15 mouse cellular contexts compared by ENCODE assay signal in genomic region chr12:117636969-117637368, GRCm38 (mm10).
DNase-seq lines count a peak whose midpoint lies in the region; ATAC-seq and TF ChIP-seq lines count a peak whose summit lies in the region.
"Had no signal": no experiment of that assay in that cellular context is flagged by ENCODE, and none has a peak within 500 bp of the region (broad histone marks: within the 10 kb centered on the region; RNA-seq: fewer than 3 reads in every experiment).

No protein-coding gene starts in this region.

- 0 out of 2 replicates have a peak, but pooled peaks have one; percentile 38 for ATAC-seq in forebrain, embryonic 15.5 days (replicated peaks)
- ATAC-seq in forebrain, embryonic 12.5 days (ENCODE audit: low FRiP score): no peak
- ATAC-seq in midbrain, embryonic 13.5 days: peak; percentile 58; the same call in 1 of the 2 replicates
- ATAC-seq in midbrain, embryonic 14.5 days (ENCODE audit: low FRiP score, low TSS enrichment): no peak
- ATAC-seq in neural tube, embryonic 14.5 days (ENCODE audit: low read depth): 0 out of 2 replicates have a peak, but pooled peaks have one; percentile 57
- ATAC-seq: intestine, embryonic 16.5 days had no signal

- H3K9me3 ChIP-seq in forebrain, embryonic 15.5 days: no peaks in the 10 kb centered on the region
- H3K9me3 ChIP-seq in forebrain, embryonic 12.5 days: no peaks in the 10 kb centered on the region
- no peaks in the 10 kb centered on the region for H3K9me3 ChIP-seq in midbrain, embryonic 13.5 days
- H3K9me3 ChIP-seq in midbrain, embryonic 14.5 days (ENCODE audit: control insufficient read depth, low read length): no peaks in the 10 kb centered on the region
- no peaks in the 10 kb centered on the region for H3K9me3 ChIP-seq in neural tube, embryonic 14.5 days (ENCODE audit: control insufficient read depth, low read length)
- H3K9me3 ChIP-seq: embryonic facial prominence, embryonic 13.5 days had no signal

- 55% methylated on average over 6 of the region's 6 CpGs for WGBS in forebrain, embryonic 15.5 days
- 60% methylated on average over 6 of the region's 6 CpGs for WGBS in forebrain, embryonic 12.5 days
- WGBS in midbrain, embryonic 13.5 days: 67% methylated on average over 6 of the region's 6 CpGs
- 64% methylated on average over 6 of the region's 6 CpGs for WGBS in midbrain, embryonic 14.5 days
- WGBS in neural tube, embryonic 14.5 days: 57% methylated on average over 6 of the region's 6 CpGs

- no peaks in the 10 kb centered on the region for H3K36me3 ChIP-seq in forebrain, embryonic 15.5 days
- no peaks in the 10 kb centered on the region for H3K36me3 ChIP-seq in forebrain, embryonic 12.5 days (replicated peaks)
- H3K36me3 ChIP-seq in midbrain, embryonic 13.5 days: no peaks in the 10 kb centered on the region
- H3K36me3 ChIP-seq in midbrain, embryonic 14.5 days (ENCODE audit: control insufficient read depth, insufficient read depth, low read length): no peaks in the 10 kb centered on the region
- no peaks in the 10 kb centered on the region for H3K36me3 ChIP-seq in neural tube, embryonic 14.5 days (ENCODE audit: control insufficient read depth, insufficient read depth, low read length)
- H3K36me3 ChIP-seq: embryonic facial prominence, embryonic 13.5 days had no signal

- H3K4me1 ChIP-seq in forebrain, embryonic 15.5 days: peaks cover 4% of the 10 kb centered on the region; the same call in 1 of the 2 replicates
- H3K4me1 ChIP-seq in forebrain, embryonic 12.5 days: no peaks in the 10 kb centered on the region
- H3K4me1 ChIP-seq in midbrain, embryonic 13.5 days (replicated peaks): peaks cover 7% of the 10 kb centered on the region; the same call in 1 of the 2 replicates
- H3K4me1 ChIP-seq in midbrain, embryonic 14.5 days (ENCODE audit: control insufficient read depth, insufficient read depth, low read length): no peaks in the 10 kb centered on the region
- H3K4me1 ChIP-seq in neural tube, embryonic 14.5 days (ENCODE audit: control insufficient read depth, insufficient read depth, low read length): no peaks in the 10 kb centered on the region

- no peaks in the 10 kb centered on the region for H3K27me3 ChIP-seq in forebrain, embryonic 15.5 days
- H3K27me3 ChIP-seq in forebrain, embryonic 12.5 days: 0 out of 2 replicates have a peak, but pooled peaks cover 2% of the 10 kb centered on the region
- no peaks in the 10 kb centered on the region for H3K27me3 ChIP-seq in midbrain, embryonic 13.5 days
- no peaks in the 10 kb centered on the region for H3K27me3 ChIP-seq in midbrain, embryonic 14.5 days (ENCODE audit: control insufficient read depth, insufficient read depth, low read length)
- no peaks in the 10 kb centered on the region for H3K27me3 ChIP-seq in neural tube, embryonic 14.5 days (ENCODE audit: control insufficient read depth, insufficient read depth, low read length)
- H3K27me3 ChIP-seq: embryonic facial prominence, embryonic 13.5 days had no signal

- peak in 1 of 2 experiments; percentile 42 for DNase-seq in layer of hippocampus, adult 2 months (ENCODE audit: low spot score in 2 of 2)
- no peak for DNase-seq in layer of hippocampus, postnatal 10 days (ENCODE audit: low spot score in 2 of 2)
- no peak for DNase-seq in midbrain, embryonic 14.5 days
- DNase-seq in cerebellum, adult 11-12 months: no peak
- DNase-seq: cerebellum, postnatal 10 days; heart, adult 11 months; heart, postnatal 10 days; lung, adult 18-20 months; thymus, postnatal 14 days had no signal

- no peak overlapping the region for H3K9ac ChIP-seq in forebrain, embryonic 15.5 days (replicated peaks)
- H3K9ac ChIP-seq in forebrain, embryonic 12.5 days: no peak overlapping the region
- no peak overlapping the region for H3K9ac ChIP-seq in midbrain, embryonic 13.5 days (replicated peaks)
- H3K9ac ChIP-seq in midbrain, embryonic 14.5 days (replicated peaks; ENCODE audit: low read length): no peak overlapping the region
- H3K9ac ChIP-seq in neural tube, embryonic 14.5 days (replicated peaks; ENCODE audit: low read depth, low read length): no peak overlapping the region
- H3K9ac ChIP-seq: embryonic facial prominence, embryonic 13.5 days had no signal

- no peak overlapping the region for H3K4me2 ChIP-seq in forebrain, embryonic 15.5 days (replicated peaks)
- H3K4me2 ChIP-seq in forebrain, embryonic 12.5 days: no peak overlapping the region
- no peak overlapping the region for H3K4me2 ChIP-seq in midbrain, embryonic 13.5 days (replicated peaks)
- H3K4me2 ChIP-seq in midbrain, embryonic 14.5 days (ENCODE audit: low read length): no peak overlapping the region
- no peak overlapping the region for H3K4me2 ChIP-seq in neural tube, embryonic 14.5 days (ENCODE audit: low read depth, low read length)
- H3K4me2 ChIP-seq: embryonic facial prominence, embryonic 13.5 days had no signal

- no peak overlapping the region for H3K4me3 ChIP-seq in forebrain, embryonic 15.5 days
- H3K4me3 ChIP-seq in forebrain, embryonic 12.5 days (replicated peaks): no peak overlapping the region
- no peak overlapping the region for H3K4me3 ChIP-seq in layer of hippocampus, adult 2 months
- H3K4me3 ChIP-seq in midbrain, embryonic 13.5 days (replicated peaks): no peak overlapping the region
- no peak overlapping the region for H3K4me3 ChIP-seq in midbrain, embryonic 14.5 days (replicated peaks; ENCODE audit: low read depth, low read length)
- no peak overlapping the region for H3K4me3 ChIP-seq in neural tube, embryonic 14.5 days (ENCODE audit: low read depth, low read length)
- H3K4me3 ChIP-seq: embryonic facial prominence, embryonic 13.5 days had no signal

- H3K27ac ChIP-seq in forebrain, embryonic 15.5 days (replicated peaks): no peak overlapping the region
- no peak overlapping the region for H3K27ac ChIP-seq in forebrain, embryonic 12.5 days
- peak overlapping the region; percentile 65 for H3K27ac ChIP-seq in layer of hippocampus, adult 2 months
- no peak overlapping the region for H3K27ac ChIP-seq in midbrain, embryonic 13.5 days
- H3K27ac ChIP-seq in midbrain, embryonic 14.5 days (replicated peaks; ENCODE audit: low read depth, low read length): no peak overlapping the region
- no peak overlapping the region for H3K27ac ChIP-seq in neural tube, embryonic 14.5 days (ENCODE audit: low read depth, low read length)
- H3K27ac ChIP-seq: embryonic facial prominence, embryonic 13.5 days had no signal

- no peak for TF ChIP-seq CTCF in layer of hippocampus, adult 2 months (conservative IDR thresholded peaks at IDR 0.05)

Comparison
In these comparisons a context has a peak if more than half of its experiments do, and no peak if none do; other contexts are left out.
1. ATAC-seq: peak in forebrain, embryonic 15.5 days (single experiment), midbrain, embryonic 13.5 days (single experiment) and neural tube, embryonic 14.5 days (single experiment); none in forebrain, embryonic 12.5 days (single experiment) and midbrain, embryonic 14.5 days (single experiment).